Mouse (Mus musculus): ENCODE results near the gene Gm10377. TPM values are rescaled to one million over a fixed set of nuclear protein-coding genes. Genes with fewer than 3 reads are reported as not detected.
"Not testable (repeated sequence)": the region's sequence is repeated elsewhere in the genome, so short reads cannot be mapped to it uniquely, and the experiment has no call there.

Gm10377 gene
- polyA plus RNA-seq (2015; fragmentation: Nextera tagmentation; extraction: Ambion mirVana), result not detected in 2 replicates

DNA sequence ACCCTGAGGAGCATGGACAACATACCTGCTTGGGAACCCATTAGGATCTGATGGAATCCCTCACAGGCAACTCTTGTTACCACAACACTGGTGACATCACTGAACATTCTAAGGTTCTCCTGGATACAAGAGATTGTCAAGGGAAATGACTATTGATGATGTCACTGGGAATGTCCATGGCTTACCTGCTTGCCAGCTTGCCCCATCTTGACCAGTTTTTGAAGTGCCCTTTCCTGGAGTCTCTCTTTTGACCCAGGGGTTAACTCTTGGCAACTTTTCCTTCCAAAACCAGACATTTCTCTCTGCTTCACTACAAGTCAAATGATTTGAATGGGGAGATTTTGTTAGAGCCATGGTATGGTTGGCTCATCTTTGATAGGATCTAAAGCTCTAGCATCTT, at the start of gene Gm10377:
Gene Gm10377 (minus strand): TSS at position 101 of the 400 bp plus-strand sequence.
- not testable (repeated sequence) for H3K36me3 ChIP-seq; H3K27me3 ChIP-seq; H3K4me1 ChIP-seq; H3K9me3 ChIP-seq; H3K4me3 ChIP-seq; ATAC-seq (ENCODE audit: low FRiP score, low read depth); H3K27ac ChIP-seq; H3K9ac ChIP-seq; H3K4me2 ChIP-seq (replicated peaks)

DNA sequence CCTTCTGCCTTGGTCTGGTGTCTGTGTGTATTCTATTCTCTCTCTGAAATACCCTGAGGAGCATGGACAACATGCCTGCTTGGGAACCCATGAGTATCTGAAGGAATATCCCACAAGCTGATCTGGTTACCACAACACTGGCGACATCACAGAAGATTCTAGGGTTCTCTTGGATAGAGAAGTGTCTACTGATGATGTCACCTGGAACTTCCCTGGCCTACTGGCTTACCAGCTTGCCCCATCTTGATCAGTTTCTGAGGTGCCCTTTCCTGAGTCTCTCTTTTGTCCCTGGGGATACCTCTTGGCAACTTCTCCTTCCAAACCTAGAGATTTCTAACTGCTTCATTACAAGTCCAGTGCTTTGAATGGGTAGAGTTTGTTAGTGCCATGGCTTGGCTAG, 29.1 kb downstream of the Gm10377 start, which contains the start of gene Gm3015:
Gene Gm3015 (minus strand): TSS at position 101 of the 400 bp plus-strand sequence.
- not testable (repeated sequence) for H3K4me3 ChIP-seq; H3K4me2 ChIP-seq (replicated peaks); H3K9ac ChIP-seq; H3K27me3 ChIP-seq; H3K4me1 ChIP-seq; H3K27ac ChIP-seq; ATAC-seq (ENCODE audit: low FRiP score, low read depth); H3K36me3 ChIP-seq; H3K9me3 ChIP-seq
- 89% methylated on average over 1 of the region's 1 CpGs for WGBS

Other genes with a start within 250 kb of the Gm10377 start
- gene Gm17124, start 198.1 kb downstream of the Gm10377 start, polyA plus RNA-seq (2015; fragmentation: Nextera tagmentation; extraction: Ambion mirVana), result not detected in 2 replicates
- not detected in 2 replicates for gene Gm3633, start 156.1 kb downstream of the Gm10377 start, polyA plus RNA-seq (2015; fragmentation: Nextera tagmentation; extraction: Ambion mirVana)
- gene Gm10378, start 142.0 kb downstream of the Gm10377 start, polyA plus RNA-seq (2015; fragmentation: Nextera tagmentation; extraction: Ambion mirVana), result not detected in 2 replicates
- gene Gm3015, start 29.2 kb downstream of the Gm10377 start, polyA plus RNA-seq (2015; fragmentation: Nextera tagmentation; extraction: Ambion mirVana), result not detected in 2 replicates
- gene Gm21977, start 55.5 kb upstream of the Gm10377 start, polyA plus RNA-seq (2015; fragmentation: Nextera tagmentation; extraction: Ambion mirVana), result not detected in 2 replicates
- not detected in 2 replicates for gene Gm8082, start 195.6 kb upstream of the Gm10377 start, polyA plus RNA-seq (2015; fragmentation: Nextera tagmentation; extraction: Ambion mirVana)
- gene Gm10376, start 217.6 kb upstream of the Gm10377 start, polyA plus RNA-seq (2015; fragmentation: Nextera tagmentation; extraction: Ambion mirVana), result not detected in 2 replicates